Mouse (Mus musculus) lung, postnatal 14 days (tissue): Measurements from ENCODE around the gene Arhgap10.

Source experiments
- DNase-seq: peaks from one replicate; pipeline ENCODE4 v3.0.0; 2021

The Arhgap10 gene

GRCm38 (mm10) chr8:77401140-77401539 lies 116.6 kb downstream of the Arhgap10 start:
- no peak for DNase-seq

- no peak for DNase-seq
Observed at GRCm38 (mm10) chr8:77384080-77384479, 133.7 kb downstream of the Arhgap10 start.

- DNase-seq = no peak
Observed at GRCm38 (mm10) chr8:77383671-77384070, 134.1 kb downstream of the Arhgap10 start.

GRCm38 (mm10) chr8:77380844-77381243 lies 136.9 kb downstream of the Arhgap10 start:
- DNase-seq = no peak

GRCm38 (mm10) chr8:77379300-77379699 lies 138.5 kb downstream of the Arhgap10 start:
- DNase-seq = peak; percentile 37

GRCm38 (mm10) chr8:77376451-77376853 lies 141.3 kb downstream of the Arhgap10 start:
- DNase-seq = peak; percentile 11

- no peak for DNase-seq
Observed at GRCm38 (mm10) chr8:77375999-77376398, 141.8 kb downstream of the Arhgap10 start.

- no peak for DNase-seq
Observed at GRCm38 (mm10) chr8:77371006-77371405, 146.7 kb downstream of the Arhgap10 start.

- peak; percentile 9 for DNase-seq
Observed at GRCm38 (mm10) chr8:77370308-77370707, 147.4 kb downstream of the Arhgap10 start.

GRCm38 (mm10) chr8:77369671-77370070 lies 148.1 kb downstream of the Arhgap10 start:
- no peak for DNase-seq

- DNase-seq = peak; percentile 22
Observed at GRCm38 (mm10) chr8:77367091-77367490, 150.7 kb downstream of the Arhgap10 start.

- no peak for DNase-seq
Observed at GRCm38 (mm10) chr8:77366446-77366845, 151.3 kb downstream of the Arhgap10 start.

- no peak for DNase-seq
Observed at GRCm38 (mm10) chr8:77365990-77366389, 151.8 kb downstream of the Arhgap10 start.

GRCm38 (mm10) chr8:77364472-77364871 lies 153.3 kb downstream of the Arhgap10 start:
- no peak for DNase-seq

- no peak for DNase-seq
Observed at GRCm38 (mm10) chr8:77360853-77361252, 156.9 kb downstream of the Arhgap10 start.

- no peak for DNase-seq
Observed at GRCm38 (mm10) chr8:77360423-77360822, 157.3 kb downstream of the Arhgap10 start.

GRCm38 (mm10) chr8:77357126-77357525 lies 160.6 kb downstream of the Arhgap10 start:
- DNase-seq = no peak

- DNase-seq = no peak
Observed at GRCm38 (mm10) chr8:77355344-77355743, 162.4 kb downstream of the Arhgap10 start.

GRCm38 (mm10) chr8:77354189-77354588 lies 163.6 kb downstream of the Arhgap10 start:
- DNase-seq = no peak

- no peak for DNase-seq
Observed at GRCm38 (mm10) chr8:77351177-77351860, 166.4 kb downstream of the Arhgap10 start.

GRCm38 (mm10) chr8:77350121-77350777 lies 167.5 kb downstream of the Arhgap10 start:
- no peak for DNase-seq

- no peak for DNase-seq
Observed at GRCm38 (mm10) chr8:77343916-77344315, 173.8 kb downstream of the Arhgap10 start.

GRCm38 (mm10) chr8:77343335-77343734 lies 174.4 kb downstream of the Arhgap10 start:
- no peak for DNase-seq

GRCm38 (mm10) chr8:77342144-77342543 lies 175.6 kb downstream of the Arhgap10 start:
- DNase-seq = no peak

GRCm38 (mm10) chr8:77341329-77341728 lies 176.4 kb downstream of the Arhgap10 start:
- DNase-seq = no peak
